Mouse (Mus musculus) left cerebral cortex, adult 9 months (tissue): ENCODE results near the gene Slc1a3.
"Not testable (repeated sequence)": the region's sequence is repeated elsewhere in the genome, so short reads cannot be mapped to it uniquely, and the experiment has no call there.

ENCODE experiments used
- DNase-seq, 2 experiments: peaks; one replicate each; pipeline ENCODE4 v3.0.0; 2022; ENCODE audit warnings: low spot score in 2 of 2

Gene Slc1a3

DNA sequence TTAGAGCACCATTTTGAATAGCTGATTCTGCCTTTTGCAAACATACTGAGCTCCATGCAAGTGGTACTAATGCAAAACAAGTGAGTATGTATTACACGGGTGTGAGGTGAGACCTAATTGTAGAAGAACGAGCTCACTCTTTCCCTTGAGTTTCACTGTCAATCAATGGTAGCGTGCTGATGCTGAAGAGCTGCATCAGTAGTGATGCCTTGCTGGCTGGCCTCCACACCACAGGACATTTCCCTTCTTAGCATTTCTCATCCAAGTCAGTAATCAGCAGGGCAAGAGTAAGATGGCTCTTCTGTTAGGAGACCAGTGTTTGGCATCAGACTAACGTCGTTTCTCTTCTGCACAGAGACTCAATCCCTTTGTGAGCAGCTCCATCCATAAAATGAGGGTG is 4.0 kb downstream of the Slc1a3 start:
- DNase-seq: no peak

DNA sequence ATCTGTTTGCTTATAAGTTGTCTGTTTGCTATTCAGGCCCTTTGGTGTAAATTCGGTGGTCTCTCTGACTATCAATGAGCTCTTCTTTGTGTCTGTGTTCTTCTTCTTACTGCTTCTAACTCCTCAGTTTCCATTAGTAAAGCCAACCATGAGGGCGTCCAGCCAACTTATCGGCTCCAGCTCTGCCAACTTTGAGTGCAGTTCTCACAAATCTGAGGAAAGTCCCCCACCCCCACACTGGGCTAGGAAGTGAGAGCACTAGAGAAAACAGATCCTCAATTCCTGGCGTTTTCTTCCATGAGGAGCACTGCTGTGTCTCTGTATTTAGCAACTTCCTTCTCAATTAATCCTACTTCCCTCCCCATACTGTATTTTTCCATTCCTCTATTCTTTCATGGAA is 4.4 kb downstream of the Slc1a3 start:
- DNase-seq: peak in 1 of 2 experiments; percentile 61

DNA sequence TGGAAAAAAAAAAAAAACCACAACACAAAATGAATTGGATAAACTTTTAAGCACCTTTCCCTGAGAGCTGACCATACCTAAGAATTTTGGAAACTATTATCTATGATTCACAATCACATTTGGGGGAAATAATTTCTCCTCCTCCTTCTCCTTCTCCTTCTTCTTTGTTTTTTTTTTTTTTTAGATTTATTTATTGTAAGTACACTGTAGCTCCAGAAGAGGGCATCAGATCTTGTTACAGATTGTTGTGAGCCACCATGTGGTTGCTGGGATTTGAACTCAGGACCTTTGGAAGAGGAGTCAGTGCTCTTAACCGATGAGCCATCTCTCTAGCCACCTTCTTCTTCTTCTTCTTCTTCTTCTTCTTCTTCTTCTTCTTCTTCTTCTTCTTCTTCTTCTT is 5.0 kb downstream of the Slc1a3 start:
- DNase-seq: not testable (repeated sequence)

DNA sequence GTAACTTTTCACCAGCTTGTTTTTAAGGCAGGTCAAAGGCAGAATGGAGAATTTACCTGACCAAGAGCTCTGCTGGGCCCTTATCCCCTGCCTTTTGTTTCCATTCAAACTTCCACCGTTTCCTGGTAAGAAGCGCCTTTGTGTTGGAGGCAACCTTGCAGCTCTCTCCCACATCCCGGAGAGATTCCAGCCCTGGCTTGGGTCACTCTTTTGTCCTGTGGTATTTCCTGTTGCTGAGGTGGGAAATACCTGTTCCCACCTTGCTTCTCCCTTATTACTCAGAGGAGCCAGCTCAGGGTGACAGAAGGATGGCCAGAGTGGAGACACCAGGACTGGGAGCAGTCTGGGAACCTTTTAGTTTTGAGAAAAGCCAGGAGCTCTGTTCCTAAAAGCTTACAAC is 12.6 kb downstream of the Slc1a3 start:
- DNase-seq: no peak

DNA sequence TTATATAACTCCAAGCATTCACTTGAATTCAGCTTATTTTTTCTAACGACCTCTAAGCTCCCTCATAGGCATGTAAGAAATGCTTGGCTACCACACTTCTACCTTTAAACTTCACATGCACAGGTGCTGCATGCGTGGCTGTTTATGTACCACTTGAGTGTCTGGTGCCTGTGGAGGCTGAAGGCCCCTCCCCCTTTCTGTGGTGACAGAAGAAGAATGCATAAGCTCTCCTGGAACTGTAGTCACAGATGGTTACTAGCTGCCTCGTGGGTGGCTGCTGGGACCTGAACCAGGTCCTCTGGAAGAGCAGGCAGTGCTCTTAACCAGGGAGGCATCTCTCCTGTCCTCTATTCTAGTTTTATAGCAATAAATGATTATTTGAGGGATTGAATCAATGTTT is 13.1 kb downstream of the Slc1a3 start:
- peak in 1 of 2 experiments; percentile 39 for DNase-seq

DNA sequence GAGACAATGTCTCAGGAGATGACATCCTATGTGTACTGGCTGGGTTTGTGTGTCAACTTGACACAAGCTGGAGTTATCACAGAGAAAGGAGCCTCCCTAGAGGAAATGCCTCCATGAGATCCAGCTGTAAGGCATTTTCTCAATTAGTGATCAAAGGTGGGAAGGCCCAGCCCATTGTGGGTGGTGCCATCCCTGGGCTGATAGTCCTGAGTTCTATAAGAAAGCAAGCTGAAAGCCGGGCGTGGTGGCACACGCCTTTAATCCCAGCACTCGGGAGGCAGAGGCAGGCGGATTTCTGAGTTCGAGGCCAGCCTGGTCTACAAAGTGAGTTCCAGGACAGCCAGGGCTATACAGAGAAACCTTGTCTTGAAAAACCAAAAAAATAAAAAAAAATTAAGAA is 20.4 kb downstream of the Slc1a3 start:
- not testable (repeated sequence) for DNase-seq

DNA sequence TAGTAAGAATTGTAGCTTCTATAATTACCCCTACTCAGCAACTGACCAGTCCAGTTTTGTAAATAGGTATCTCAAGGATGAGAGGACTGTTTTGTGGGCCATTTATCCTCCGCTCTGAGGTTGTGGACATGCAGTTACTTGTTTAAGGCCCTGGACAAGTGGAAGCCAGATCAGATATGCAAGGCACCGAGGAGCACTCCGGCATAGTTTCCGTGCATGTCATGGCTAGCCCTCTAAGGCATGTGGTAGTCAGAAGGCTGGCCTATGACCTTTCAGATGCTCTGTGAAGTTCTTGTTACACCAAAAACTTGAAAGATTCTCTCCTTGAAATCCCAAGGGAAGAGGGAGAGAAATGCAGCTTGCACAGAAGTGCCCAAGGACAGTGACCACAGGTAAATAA is 23.7 kb downstream of the Slc1a3 start:
- no peak for DNase-seq

DNA sequence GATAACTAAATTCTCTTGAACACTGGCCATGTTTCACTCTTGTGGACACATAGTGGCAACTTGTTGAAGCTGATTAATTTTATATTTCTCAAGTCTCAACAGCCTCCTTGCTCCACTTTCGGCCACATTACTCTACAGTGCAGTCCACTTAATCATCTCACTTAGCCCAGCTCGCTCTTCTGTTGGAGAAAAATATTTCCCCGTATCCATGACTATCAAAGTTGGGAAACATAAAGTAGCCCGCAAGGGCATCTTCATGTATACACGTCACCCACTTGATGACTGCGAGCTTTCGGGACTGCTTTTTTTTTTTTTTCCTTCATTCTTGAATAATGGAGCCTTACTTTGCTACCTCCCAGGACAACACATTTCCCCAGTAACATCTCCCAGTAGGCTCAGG is 25.1 kb downstream of the Slc1a3 start:
- no peak for DNase-seq

DNA sequence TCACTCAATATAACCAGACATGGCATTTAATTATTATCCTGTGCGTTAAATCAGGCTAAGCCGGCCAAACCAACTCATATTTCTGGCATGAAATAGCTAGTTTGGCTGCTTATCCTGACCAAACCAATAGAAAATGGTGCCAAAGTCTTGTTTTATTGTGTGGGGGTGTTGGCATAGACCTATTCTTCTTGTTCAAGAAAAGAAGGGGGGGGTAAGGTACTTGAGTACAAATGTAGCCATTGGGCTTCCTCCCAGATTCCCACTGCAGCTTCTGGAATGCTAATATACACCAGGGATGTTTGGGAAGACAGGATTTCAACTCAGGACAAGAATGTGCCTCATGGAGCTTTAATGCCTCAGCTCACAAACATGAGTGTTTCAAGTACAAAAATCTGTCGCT is 26.3 kb downstream of the Slc1a3 start:
- DNase-seq: no peak

DNA sequence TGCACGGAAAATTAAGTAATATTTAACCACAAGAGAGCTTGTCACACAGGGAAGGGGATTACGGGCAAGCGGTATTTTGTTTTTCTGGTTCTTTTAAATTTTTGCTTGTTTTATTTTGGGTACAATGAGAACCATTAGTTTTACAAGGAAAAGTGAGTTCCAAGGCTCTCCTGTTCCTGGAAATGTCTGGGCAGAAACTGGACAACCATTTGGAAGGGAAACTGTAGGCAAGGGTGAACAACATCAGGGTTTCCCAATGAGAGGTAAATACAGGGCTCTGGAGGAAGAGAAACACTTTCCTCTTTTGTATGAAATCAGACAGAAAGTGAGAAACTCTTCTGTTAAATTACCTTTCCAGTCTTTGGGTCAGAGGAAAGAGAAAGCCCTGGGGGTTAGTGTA is 27.7 kb downstream of the Slc1a3 start:
- no peak for DNase-seq

DNA sequence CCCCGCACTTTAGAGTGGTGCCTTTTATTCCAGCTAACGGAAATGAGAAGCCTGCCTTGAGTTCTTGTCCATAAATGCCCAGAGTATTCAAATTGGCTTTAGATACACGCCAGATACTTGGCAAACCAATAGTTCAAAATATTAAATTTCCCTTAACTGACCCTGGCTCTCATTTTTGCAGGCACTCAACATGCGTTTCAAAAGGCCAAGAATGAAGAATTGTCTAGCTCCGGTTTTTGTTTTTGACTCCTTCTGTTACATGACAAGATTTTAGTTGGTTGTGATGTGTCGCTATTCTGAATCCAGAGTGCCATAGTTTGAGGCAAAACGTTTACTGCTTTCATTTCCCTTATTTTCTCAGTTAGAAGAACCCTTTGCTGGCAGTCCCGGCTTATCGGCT is 28.1 kb downstream of the Slc1a3 start:
- no peak for DNase-seq

DNA sequence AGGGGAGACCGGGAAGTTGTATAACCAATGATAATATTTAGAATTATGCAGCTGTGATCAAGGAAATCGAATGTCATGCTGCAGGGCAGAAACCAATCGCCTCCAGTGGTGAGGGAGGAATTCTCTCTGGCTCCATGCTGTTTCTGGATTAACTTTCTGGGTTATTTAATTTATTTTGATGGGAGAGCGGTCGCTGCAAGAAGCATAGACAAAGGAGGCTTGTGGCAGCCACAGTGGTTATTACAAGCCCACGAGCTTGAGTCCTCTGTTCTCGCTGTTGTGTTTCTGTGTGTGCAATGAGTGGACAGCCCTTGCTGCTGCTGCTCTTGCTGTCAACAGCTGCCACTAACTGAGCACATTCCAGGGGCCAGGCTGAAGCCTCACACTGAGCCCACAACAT is 28.6 kb downstream of the Slc1a3 start:
- no peak for DNase-seq

DNA sequence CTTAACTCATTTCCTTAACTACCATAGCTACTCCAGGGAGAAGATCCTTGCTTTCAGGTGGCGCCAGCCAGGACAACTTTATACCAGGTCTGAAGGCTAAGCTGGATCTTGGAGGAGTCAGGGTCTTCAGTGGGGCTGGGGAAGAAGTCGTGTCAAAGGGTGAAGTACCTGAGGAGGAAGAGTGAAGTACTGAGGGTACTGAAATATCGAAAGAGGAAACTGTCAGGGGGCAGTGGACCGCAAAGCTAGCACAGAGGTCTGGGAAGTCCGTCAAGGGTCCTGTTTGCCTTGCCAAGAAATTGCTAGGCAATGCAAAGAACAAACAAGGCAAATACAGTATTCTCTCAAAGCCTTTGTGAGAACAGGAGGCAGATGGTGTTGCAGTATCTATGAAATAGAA is 29.6 kb downstream of the Slc1a3 start:
- DNase-seq: no peak

DNA sequence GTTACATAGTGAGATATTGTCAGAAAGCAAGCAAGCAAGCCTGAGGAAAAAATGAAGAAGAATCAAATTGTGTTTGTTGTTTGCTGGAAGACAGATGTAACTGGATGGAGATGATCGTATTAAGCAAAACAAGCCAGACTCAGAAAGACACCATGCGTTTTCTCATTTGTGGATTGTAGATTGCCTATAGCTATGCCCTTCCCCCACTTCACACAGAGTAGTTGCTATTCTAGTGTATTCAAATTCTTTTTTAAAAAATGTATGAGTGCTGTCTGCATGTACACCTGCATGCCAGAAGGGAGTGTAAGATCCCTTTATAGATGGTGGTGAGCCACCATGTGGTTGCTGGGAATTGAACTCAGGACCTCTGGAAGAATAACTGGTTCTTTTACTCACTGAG is 33.6 kb downstream of the Slc1a3 start:
- DNase-seq: no peak

DNA sequence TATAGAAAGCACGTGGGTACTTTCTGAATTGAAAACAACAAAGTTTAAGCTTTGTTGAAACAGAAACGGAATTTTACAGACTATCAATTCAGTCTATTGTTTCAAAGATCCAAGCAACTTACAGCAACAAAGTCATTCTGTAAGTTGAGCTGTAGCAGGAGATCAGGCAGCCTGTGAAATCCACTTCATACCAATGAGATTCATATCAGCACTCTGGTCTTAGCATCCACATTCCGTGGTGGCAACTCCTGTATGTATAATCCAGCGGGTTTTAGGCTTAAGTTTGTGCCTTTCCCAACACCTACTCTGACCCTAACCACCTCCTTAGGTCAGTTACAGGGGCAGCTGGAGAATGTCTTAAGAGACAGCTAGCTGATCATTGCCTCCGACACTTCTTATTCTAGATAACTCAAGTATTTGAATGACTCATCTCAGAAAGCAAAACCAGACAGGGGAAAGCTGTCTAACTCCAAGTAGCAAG is 34.3 kb downstream of the Slc1a3 start:
- no peak for DNase-seq

DNA sequence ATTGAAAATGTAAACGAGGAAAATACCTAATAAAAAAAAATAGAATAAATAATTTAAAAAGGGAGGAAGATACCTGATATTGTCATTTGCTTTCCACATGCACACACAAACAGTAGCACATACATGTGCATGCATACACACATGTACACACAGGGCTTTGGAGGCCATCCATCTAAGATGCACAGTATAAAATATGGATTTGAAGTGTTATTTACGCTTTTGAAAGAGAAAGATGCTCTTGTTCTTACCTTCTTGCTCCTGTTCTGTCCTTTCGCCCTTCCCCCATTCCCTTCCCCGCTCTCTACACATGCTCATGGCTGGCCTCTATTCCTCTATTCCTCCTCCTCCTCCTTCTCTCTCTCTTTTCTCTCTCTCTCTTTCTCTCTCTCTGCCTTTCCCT is 34.9 kb downstream of the Slc1a3 start:
- no peak for DNase-seq

DNA sequence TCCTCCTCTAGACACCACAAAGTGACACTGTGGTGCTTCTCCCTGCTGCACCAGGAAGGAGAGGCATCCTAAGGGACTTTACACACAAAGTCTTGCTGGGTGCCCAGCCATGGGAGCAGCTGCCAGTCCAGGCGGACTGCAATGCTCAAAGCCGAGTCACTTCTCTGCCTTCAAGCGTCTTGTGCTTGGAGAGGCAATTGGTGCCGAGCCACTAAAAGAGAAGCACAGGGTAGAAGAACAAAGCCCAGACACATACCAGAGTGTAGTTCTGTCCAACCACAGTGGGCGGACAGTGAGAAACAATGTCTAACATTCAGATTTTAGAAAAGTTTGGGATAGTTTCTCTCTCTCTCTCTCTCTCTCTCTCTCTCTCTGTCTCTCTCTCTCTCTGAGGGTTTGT is 38.0 kb downstream of the Slc1a3 start:
- DNase-seq: no peak

DNA sequence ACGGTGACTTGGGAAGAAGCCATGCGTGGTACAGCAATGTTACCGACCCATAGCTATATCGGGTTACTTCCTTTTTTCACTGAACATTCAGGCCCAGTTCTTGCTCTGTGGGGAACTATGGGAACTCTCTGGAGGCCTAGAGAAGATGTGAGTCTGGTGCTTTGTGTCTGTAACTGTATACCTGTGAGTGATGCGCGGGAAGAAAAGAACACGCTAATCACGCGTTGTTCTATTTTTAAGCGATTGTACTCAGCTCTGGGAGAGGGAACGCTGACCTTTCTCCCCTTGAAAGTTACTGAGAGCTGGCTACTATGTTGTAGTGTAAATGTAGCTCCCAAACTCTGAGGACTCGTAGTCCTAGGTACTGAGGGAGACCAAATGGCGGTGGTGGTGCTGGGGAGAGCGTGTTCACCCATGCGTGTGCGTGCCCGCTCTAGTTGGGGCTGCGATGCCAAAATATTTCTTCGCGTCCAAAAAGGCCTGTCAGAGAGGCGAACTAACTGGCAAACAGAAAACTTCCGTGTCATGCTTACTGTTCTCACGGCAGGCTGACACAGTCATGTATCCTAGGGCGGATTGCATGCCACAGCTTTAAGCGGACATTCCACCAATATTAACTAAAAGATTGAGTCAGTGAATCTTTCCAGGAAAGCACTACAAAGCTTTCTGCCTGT is 42.6 kb downstream of the Slc1a3 start:
- no peak for DNase-seq

DNA sequence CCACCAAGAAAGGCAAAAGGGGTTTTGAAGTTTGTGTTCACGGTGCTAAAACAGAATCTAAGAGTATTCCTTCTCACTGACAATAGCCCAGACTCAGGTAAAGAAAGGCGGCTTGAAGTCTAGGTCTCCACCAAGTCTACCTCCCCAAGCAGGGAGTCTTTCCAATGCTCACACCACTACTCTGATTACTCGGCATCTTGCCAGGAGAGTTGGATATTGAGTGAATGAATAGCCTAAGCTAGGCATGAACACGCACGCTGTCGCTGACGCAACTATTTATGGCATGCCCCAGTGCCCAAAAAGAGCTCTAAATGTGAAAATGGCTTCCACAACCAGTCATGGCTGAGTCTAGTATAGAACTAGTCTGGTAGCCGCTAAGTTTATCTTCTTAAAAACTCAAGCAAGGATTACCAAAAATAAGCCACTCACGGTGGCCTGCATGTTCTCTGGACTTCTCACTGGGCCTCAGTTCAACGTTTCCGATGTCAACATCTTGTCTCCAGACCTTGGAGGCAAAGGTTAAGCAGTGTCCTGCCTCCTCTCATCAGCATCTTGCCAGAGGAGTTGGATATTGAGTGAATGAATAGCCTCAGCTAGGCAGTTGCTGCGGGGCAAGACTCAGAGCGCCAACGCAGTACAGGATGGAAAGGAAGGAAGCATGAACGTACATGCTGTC is 44.8 kb downstream of the Slc1a3 start:
- no peak for DNase-seq

DNA sequence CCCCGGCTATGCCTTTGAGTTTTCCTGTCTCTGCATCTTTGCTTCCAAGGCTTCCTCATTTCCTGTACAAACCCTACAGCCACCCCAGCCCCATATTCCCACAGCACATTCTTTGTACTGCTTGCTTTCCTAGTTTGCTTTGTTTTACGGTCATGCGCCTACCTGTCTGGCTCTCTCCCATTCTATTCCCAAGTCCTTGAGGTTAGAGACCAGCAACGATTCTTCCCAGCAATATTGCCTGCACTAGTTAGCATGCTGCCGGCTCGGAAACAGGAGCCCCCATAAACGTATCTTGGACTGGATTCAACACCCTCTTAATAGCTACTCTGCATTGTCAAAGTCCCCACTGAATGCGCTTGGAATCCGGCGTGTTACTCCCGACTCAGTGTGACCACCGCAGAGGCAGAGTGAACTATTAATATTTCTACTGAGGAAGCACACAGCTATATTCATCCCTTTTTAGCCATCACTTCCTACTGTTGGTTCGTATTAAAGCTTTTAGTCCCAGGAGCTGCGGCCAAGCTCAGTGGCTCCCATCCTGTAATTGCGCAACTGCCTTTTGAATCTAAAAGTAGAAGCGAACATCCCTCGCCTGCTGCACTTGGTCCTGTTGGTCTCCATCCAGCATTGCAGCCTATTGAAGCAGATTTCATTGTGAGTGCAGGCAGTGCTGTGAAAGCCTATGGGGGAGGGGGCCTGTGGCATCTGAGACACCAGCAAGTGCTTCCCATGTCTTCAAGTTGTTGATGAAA is 47.0 kb downstream of the Slc1a3 start:
- DNase-seq: peak; percentile 53 to 74

DNA sequence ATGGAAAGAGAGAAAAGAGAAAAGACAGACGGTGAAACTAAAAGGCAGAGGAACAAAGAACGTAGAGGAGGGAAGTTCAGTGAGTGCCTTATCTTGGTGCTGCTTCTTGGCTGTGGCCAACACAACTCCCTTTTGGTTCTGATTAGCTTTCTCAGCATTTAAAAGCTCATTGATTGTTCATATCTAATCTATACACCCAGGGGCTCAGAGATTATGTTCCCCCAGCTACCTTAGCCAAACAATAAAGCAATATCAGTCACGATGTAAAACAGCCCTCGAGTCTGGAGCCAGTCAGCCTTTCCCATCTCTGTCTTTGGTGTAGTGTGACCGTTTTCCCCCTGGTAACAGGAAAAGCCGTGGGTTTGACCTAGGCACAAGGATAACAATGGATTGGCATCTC is 48.7 kb downstream of the Slc1a3 start:
- DNase-seq: no peak

DNA sequence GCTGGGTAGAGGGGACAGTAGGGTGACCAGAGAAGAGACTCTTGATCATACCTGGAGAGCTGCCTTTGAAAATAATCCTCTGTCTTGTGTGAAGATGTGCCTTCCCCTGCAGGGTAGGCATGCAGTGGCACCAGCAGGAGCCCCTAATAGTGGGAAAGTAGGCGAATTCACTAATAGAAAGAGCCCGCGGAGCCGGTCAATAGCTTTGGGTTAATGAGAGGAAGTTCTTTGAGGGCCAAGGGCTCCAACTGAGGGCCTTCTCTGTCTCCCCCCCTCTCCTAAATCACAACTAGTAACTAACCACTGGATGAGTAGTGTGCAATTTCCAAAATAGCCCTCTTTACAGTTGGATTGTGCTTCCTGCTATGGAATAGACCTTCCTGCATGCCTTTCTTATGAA is 50.6 kb downstream of the Slc1a3 start:
- DNase-seq: no peak

DNA sequence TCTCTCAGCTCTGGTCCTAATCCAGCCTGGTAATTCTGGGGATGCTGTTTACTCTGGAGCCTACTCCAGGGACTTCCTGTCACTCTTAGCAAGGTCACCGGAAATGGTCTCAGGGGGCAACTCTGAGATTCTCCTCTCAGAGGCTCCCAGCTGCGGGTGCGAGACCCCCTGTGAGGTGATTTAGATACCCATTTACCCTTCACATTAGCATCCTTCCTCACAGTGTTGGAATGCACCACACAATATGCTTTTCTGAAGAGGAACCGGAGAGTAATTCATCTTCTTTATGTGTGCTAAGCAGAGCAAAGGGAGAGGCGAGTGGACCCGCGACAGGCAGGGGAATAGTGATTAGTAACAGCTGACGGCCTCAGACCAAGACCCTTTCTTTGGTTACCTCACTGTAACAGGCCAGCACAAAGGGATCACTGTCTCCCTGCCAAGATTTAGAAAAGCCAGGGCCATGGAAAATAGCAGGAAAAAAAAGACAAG is 51.0 kb downstream of the Slc1a3 start:
- peak in 1 of 2 experiments; percentile 36 for DNase-seq
